Mouse (Mus musculus): Measurements from ENCODE around the gene Rab23. TPM values are rescaled to one million over a fixed set of nuclear protein-coding genes. Genes with fewer than 3 reads are reported as not detected.
A peak's percentile ranks its signal among the peaks of the same experiment; 100 is the strongest.

The Rab23 gene
- polyA plus RNA-seq, 1 experiment from 2014 or later = 30.0 TPM

DNA sequence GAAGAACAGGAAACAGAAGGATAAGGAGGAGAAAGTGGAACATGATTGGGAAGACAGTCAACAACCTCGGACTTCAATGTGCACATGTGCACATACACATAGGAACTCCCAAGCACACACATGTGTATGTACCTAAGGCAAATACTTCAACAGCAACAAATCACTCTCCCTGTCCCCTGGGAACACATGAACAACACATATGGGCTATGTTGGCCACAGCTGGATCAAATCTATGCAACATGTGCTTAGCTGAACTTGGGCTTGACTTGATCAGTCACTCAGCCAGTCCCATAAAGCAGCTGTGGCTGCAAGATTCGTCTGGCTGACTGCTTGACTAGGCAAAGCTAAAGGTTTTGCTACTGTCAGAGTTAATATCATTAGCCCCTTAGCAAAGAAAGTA lies 30.9 kb upstream of the Rab23 start:
- 76% methylated on average over 2 of the region's 2 CpGs for WGBS
- Histone ChIP-seq H3K27ac (ENCODE audit: low read depth, low read length) (no peak overlapping the region), H3K36me3 (ENCODE audit: control insufficient read depth, insufficient read depth, low read length) (no peaks in the 10 kb centered on the region), H3K4me3 (ENCODE audit: low read length) (no peak overlapping the region), H3K9me3 (ENCODE audit: control insufficient read depth, low read length) (no peaks in the 10 kb centered on the region), H3K27me3 (replicated peaks; ENCODE audit: control insufficient read depth, insufficient read depth, low read length) (no peaks in the 10 kb centered on the region), H3K4me2 (ENCODE audit: low read length) (no peak overlapping the region), H3K4me1 (ENCODE audit: control insufficient read depth, insufficient read depth, low read depth, low read length) (no peaks in the 10 kb centered on the region), H3K9ac (ENCODE audit: low read depth, low read length) (no peak overlapping the region)
- ATAC-seq = no peak

DNA sequence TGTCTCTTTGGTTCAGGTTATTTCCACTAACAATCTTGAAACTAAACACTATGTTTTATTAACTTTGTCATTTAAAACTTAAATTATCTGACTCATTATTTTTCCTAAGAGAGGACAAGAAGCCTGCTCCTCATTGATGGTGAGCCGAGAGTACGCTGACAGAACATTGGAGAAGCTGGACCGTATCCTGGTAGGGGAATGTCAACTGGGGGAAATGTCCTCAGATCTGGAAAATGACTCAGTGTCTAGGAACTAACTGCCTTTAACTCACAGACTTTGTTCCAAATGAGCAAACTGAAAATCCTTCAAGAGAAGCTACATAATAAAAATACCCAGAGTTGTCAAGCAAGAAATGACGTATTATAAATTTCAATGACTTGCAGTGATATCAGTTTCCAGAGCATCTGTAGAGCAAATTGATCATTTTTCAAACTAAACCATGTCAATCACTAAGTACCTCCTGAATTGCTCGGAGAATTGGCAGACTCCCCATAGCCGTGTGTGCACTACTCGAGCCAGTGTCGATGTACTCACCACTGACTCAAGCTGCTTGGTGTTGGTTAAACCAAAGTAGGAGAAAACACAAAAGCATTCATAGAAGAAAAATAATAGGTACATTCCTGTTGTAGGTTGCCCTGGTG lies 30.1 kb upstream of the Rab23 start:
- no peak overlapping the region for H3K9ac ChIP-seq (ENCODE audit: low read depth, low read length)
- no peaks in the 10 kb centered on the region for H3K36me3 ChIP-seq (ENCODE audit: control insufficient read depth, insufficient read depth, low read length)
- 85% methylated on average over 8 of the region's 8 CpGs for WGBS
- H3K27ac ChIP-seq (ENCODE audit: low read depth, low read length) = no peak overlapping the region
- H3K27me3 ChIP-seq (replicated peaks; ENCODE audit: control insufficient read depth, insufficient read depth, low read length) = no peaks in the 10 kb centered on the region
- H3K4me1 ChIP-seq (ENCODE audit: control insufficient read depth, insufficient read depth, low read depth, low read length) = no peaks in the 10 kb centered on the region
- ATAC-seq = no peak
- no peaks in the 10 kb centered on the region for H3K9me3 ChIP-seq (ENCODE audit: control insufficient read depth, low read length)
- no peak overlapping the region for H3K4me2 ChIP-seq (ENCODE audit: low read length)
- H3K4me3 ChIP-seq (ENCODE audit: low read length) = no peak overlapping the region

DNA sequence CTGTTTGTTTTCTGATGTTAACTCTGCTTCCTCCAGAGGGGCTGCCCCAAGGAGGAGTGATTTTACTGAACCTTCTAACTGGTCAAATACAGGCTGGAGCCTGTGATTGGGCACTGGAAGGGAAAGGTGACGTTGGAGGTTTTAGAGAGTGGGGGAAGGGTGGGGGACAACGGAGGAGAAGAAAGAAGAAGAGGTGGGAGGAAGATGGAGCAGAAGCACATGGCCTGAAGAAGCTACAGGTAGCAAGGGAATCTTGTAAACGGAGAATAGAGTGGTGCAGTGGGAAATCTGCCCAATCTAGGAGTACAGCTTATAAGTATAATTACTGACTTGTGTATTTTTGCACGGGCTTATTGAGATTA lies 29.6 kb upstream of the Rab23 start:
- H3K27ac ChIP-seq (ENCODE audit: low read depth, low read length) = no peak overlapping the region
- no peak for ATAC-seq
- H3K9me3 ChIP-seq (ENCODE audit: control insufficient read depth, low read length) = no peaks in the 10 kb centered on the region
- H3K9ac ChIP-seq (ENCODE audit: low read depth, low read length) = no peak overlapping the region
- H3K4me1 ChIP-seq (ENCODE audit: control insufficient read depth, insufficient read depth, low read depth, low read length) = no peaks in the 10 kb centered on the region
- WGBS = 54% methylated on average over 4 of the region's 4 CpGs
- no peak overlapping the region for H3K4me3 ChIP-seq (ENCODE audit: low read length)
- no peaks in the 10 kb centered on the region for H3K27me3 ChIP-seq (replicated peaks; ENCODE audit: control insufficient read depth, insufficient read depth, low read length)
- H3K4me2 ChIP-seq (ENCODE audit: low read length) = no peak overlapping the region
- no peaks in the 10 kb centered on the region for H3K36me3 ChIP-seq (ENCODE audit: control insufficient read depth, insufficient read depth, low read length)

DNA sequence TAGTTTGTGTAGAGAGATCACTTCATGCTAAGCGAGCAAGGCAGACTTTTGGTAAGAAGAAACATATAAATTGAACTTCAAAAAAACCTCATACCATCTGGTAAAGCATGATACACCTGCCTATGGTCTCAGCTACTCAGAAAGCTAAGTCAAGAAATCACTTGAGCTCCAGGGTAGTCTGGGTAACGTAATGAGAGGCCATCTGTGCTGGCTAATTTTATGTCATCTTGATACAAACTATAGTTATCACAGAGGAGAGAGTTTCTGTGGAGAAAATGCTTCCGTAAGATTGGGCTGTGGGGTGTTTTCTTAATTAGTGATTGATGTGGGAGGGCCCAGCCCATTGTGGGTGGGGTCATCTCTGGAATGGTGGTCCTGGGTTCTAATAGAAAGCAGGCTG lies 25.8 kb upstream of the Rab23 start:
- Histone ChIP-seq H3K9ac (ENCODE audit: low read depth, low read length) (no peak overlapping the region), H3K27ac (ENCODE audit: low read depth, low read length) (no peak overlapping the region), H3K4me3 (ENCODE audit: low read length) (no peak overlapping the region), H3K4me1 (ENCODE audit: control insufficient read depth, insufficient read depth, low read depth, low read length) (no peaks in the 10 kb centered on the region), H3K9me3 (ENCODE audit: control insufficient read depth, low read length) (no peaks in the 10 kb centered on the region), H3K27me3 (replicated peaks; ENCODE audit: control insufficient read depth, insufficient read depth, low read length) (no peaks in the 10 kb centered on the region), H3K36me3 (ENCODE audit: control insufficient read depth, insufficient read depth, low read length) (no peaks in the 10 kb centered on the region), H3K4me2 (ENCODE audit: low read length) (no peak overlapping the region)
- WGBS = 77% methylated on average over 3 of the region's 3 CpGs
- no peak for ATAC-seq

DNA sequence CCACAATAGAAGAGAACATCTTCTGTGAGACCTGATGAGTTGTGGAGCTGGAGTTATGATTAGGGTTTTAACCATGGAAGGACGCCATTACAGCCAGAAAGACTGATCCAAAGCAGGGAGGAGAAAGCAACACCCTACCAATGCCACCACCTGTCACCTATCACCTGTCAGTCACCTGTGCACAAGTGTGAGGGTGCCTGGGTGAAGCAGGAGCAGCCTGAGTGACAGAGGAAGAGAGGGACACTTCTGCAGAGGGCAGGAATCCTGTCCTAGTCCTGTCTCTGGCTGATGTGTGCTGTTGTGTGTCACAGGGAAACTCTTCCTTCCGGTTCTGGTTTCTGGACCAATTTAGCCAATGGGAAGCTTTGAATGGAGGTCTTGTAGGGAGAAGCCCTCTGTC lies 23.7 kb upstream of the Rab23 start:
- H3K36me3 ChIP-seq (ENCODE audit: control insufficient read depth, insufficient read depth, low read length) = no peaks in the 10 kb centered on the region
- H3K27ac ChIP-seq (ENCODE audit: low read depth, low read length) = no peak overlapping the region
- H3K9ac ChIP-seq (ENCODE audit: low read depth, low read length) = no peak overlapping the region
- no peak for ATAC-seq
- WGBS = 84% methylated on average over 2 of the region's 2 CpGs
- H3K4me1 ChIP-seq (ENCODE audit: control insufficient read depth, insufficient read depth, low read depth, low read length) = no peaks in the 10 kb centered on the region
- no peak overlapping the region for H3K4me3 ChIP-seq (ENCODE audit: low read length)
- H3K4me2 ChIP-seq (ENCODE audit: low read length) = no peak overlapping the region
- no peaks in the 10 kb centered on the region for H3K9me3 ChIP-seq (ENCODE audit: control insufficient read depth, low read length)
- no peaks in the 10 kb centered on the region for H3K27me3 ChIP-seq (replicated peaks; ENCODE audit: control insufficient read depth, insufficient read depth, low read length)

DNA sequence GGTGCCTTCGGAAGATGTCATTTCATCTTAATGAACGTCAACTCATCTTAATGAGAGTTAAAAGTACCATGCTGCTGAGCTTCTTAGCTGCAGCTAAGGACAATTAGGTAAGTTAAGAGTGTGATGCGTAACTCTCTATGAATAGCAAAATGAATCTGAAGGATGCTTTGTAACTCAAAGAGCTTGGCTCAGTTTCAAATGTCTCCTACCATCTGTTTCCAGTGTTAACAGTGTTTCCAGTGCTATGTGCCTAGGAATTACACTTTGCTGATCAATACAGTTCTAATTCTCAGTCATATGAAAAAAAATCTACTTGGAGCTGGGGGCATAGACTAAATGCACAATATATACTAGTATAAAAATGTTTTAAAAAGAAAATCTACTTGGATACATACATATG lies 18.4 kb upstream of the Rab23 start:
- Histone ChIP-seq H3K9me3 (ENCODE audit: control insufficient read depth, low read length) (no peaks in the 10 kb centered on the region), H3K9ac (ENCODE audit: low read depth, low read length) (no peak overlapping the region), H3K4me3 (ENCODE audit: low read length) (no peak overlapping the region), H3K4me1 (ENCODE audit: control insufficient read depth, insufficient read depth, low read depth, low read length) (no peaks in the 10 kb centered on the region), H3K36me3 (ENCODE audit: control insufficient read depth, insufficient read depth, low read length) (no peaks in the 10 kb centered on the region), H3K27me3 (replicated peaks; ENCODE audit: control insufficient read depth, insufficient read depth, low read length) (no peaks in the 10 kb centered on the region), H3K4me2 (ENCODE audit: low read length) (no peak overlapping the region), H3K27ac (ENCODE audit: low read depth, low read length) (no peak overlapping the region)
- ATAC-seq = no peak
- WGBS = 62% methylated on average over 3 of the region's 3 CpGs

DNA sequence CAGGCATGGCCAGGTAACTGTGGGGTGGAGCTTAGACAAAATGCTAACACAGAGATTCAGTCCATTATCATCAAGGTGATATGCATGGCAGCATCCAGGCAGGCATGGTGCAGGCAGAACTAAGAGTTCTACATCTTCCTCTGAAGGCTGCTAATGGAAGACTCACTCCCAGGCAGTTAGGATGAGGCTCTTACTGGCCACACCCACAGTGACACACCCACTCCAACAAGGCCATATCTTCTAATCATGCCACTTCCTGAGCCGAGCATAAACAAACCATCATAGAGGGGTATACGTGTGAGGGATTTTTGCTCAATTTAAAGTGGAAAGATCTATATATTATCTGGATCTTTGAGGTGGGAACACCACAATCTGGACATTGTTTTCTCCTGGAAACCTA lies 10.1 kb upstream of the Rab23 start:
- Histone ChIP-seq H3K4me3 (ENCODE audit: low read length) (no peak overlapping the region), H3K4me1 (ENCODE audit: control insufficient read depth, insufficient read depth, low read depth, low read length) (no peaks in the 10 kb centered on the region), H3K9ac (ENCODE audit: low read depth, low read length) (no peak overlapping the region), H3K4me2 (ENCODE audit: low read length) (no peak overlapping the region), H3K36me3 (ENCODE audit: control insufficient read depth, insufficient read depth, low read length) (no peaks in the 10 kb centered on the region), H3K27ac (ENCODE audit: low read depth, low read length) (no peak overlapping the region), H3K9me3 (ENCODE audit: control insufficient read depth, low read length) (no peaks in the 10 kb centered on the region), H3K27me3 (replicated peaks; ENCODE audit: control insufficient read depth, insufficient read depth, low read length) (no peaks in the 10 kb centered on the region)
- 83% methylated on average over 2 of the region's 2 CpGs for WGBS
- ATAC-seq = no peak

DNA sequence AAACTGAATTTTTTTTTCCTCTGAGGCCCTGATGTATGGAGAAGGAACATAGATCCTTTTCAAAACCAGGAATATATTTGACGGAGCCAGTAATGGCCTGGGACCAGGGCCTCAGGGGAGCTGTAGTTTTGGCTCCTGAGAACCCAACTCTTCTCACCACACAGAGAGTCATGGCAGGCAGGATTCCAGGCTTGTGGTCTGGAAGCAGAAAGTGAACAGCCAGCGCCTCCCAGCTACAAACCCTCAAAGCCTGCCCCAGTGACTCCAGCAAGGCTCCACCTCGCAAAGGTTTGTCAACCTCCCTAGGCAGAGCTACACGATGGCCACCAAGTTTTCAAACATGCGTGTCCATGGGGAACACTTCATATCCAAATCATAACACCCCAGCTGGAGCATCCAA lies 7.7 kb upstream of the Rab23 start:
- 88% methylated on average over 5 of the region's 5 CpGs for WGBS
- Histone ChIP-seq H3K4me3 (ENCODE audit: low read length) (no peak overlapping the region), H3K4me2 (ENCODE audit: low read length) (no peak overlapping the region), H3K9me3 (ENCODE audit: control insufficient read depth, low read length) (no peaks in the 10 kb centered on the region), H3K27ac (ENCODE audit: low read depth, low read length) (no peak overlapping the region), H3K36me3 (ENCODE audit: control insufficient read depth, insufficient read depth, low read length) (no peaks in the 10 kb centered on the region), H3K9ac (ENCODE audit: low read depth, low read length) (no peak overlapping the region), H3K4me1 (ENCODE audit: control insufficient read depth, insufficient read depth, low read depth, low read length) (no peaks in the 10 kb centered on the region), H3K27me3 (replicated peaks; ENCODE audit: control insufficient read depth, insufficient read depth, low read length) (no peaks in the 10 kb centered on the region)
- no peak for ATAC-seq

DNA sequence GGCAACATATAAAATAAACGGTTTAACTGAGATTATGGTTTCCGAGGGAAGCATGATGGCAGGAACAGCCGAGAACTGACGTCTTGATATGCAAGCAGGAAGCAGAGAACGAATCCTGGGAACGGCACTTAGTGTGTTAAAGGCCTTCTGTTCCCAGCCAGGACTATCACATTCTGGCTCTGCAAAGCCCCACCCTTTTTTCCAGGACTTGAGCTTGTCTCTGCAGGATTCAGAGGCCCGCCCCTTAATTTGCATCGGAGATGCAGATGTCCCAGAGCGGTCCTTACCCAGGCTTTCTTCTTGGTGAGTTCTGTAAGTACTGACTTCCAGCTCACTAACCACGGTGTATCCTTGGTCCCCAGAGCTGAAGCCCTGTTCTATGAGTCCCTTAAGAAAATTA lies 4.9 kb upstream of the Rab23 start:
- peak overlapping the region; percentile 25 for H3K4me2 ChIP-seq (ENCODE audit: low read length)
- WGBS = 11% methylated on average over 10 of the region's 10 CpGs
- no peak overlapping the region for H3K9ac ChIP-seq (ENCODE audit: low read depth, low read length)

DNA sequence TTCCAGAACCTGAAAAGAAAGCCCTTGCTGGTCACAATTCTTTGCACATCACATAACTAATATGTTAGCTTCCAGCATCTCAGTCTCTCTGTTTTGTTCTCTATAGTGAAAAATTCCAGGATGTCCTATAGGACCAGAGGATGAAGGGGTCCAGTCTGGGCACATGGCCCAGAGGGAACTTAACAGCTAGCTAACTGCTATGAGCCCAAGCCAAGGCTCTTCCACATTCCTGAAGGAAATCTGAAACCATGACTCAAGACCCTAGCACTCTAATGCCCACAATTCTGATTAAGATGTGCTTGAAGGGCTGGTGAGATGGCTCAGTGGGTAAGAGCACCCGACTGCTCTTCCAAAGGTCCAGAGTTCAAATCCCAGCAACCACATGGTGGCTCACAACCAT lies 2.1 kb upstream of the Rab23 start:
- H3K27ac ChIP-seq (ENCODE audit: low read depth, low read length) = no peak overlapping the region
- H3K27me3 ChIP-seq (replicated peaks; ENCODE audit: control insufficient read depth, insufficient read depth, low read length) = no peaks in the 10 kb centered on the region
- H3K36me3 ChIP-seq (ENCODE audit: control insufficient read depth, insufficient read depth, low read length) = no peaks in the 10 kb centered on the region
- no peak overlapping the region for H3K4me3 ChIP-seq (ENCODE audit: low read length)
- H3K9ac ChIP-seq (ENCODE audit: low read depth, low read length) = no peak overlapping the region
- 86% methylated on average over 1 of the region's 1 CpGs for WGBS
- peaks cover 5% of the 10 kb centered on the region for H3K4me1 ChIP-seq (ENCODE audit: control insufficient read depth, insufficient read depth, low read depth, low read length)
- no peak overlapping the region for H3K4me2 ChIP-seq (ENCODE audit: low read length)
- no peaks in the 10 kb centered on the region for H3K9me3 ChIP-seq (ENCODE audit: control insufficient read depth, low read length)
- no peak for ATAC-seq

More for the DNA sequence above, 4.9 kb upstream of the Rab23 start:
- Histone ChIP-seq H3K4me3 (ENCODE audit: low read length) (no peak overlapping the region), H3K9me3 (ENCODE audit: control insufficient read depth, low read length) (no peaks in the 10 kb centered on the region), H3K27me3 (replicated peaks; ENCODE audit: control insufficient read depth, insufficient read depth, low read length) (no peaks in the 10 kb centered on the region), H3K27ac (ENCODE audit: low read depth, low read length) (no peak overlapping the region), H3K4me1 (ENCODE audit: control insufficient read depth, insufficient read depth, low read depth, low read length) (no peaks in the 10 kb centered on the region), H3K36me3 (ENCODE audit: control insufficient read depth, insufficient read depth, low read length) (no peaks in the 10 kb centered on the region)
- ATAC-seq = no peak
